Mouse (Mus musculus): ENCODE measurements around the gene Acbd3.

DNA sequence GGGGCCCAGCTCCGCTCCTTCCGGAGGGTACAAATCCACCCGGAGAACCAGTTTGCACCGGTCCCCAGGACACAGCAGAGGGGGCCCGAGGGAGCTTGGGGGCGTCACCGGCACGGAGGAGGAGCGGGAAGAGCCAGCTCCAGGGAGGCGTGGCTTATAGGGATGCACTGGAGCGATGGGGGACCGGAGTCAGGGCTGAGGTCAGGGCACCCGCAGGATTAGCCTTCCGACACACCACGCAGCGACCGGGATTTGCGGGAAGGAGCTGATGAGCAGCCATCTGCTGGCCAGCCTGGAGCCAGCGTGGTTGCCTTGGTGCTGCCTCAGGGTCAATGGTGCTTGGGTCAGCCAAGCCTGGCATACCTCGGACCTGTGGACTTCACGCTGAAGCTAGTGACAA, 68.3 kb downstream of the Acbd3 start:
- TF ChIP-seq TAL1 (IDR thresholded peaks at IDR 0.05; ENCODE audit: low read length): no peak
- no peak for TF ChIP-seq GATA1 (IDR thresholded peaks at IDR 0.05; ENCODE audit: low read length)
